Mouse (Mus musculus) liver, embryonic 14.5 days (tissue): ENCODE measurements around the gene Sptbn1. TPM values are rescaled to one million over a fixed set of nuclear protein-coding genes. Genes with fewer than 3 reads are reported as not detected.

Source experiments
- ATAC-seq: fragments of 200-750 bp; cut with Nextera tagmentation; 2 replicates; pipeline ENCODE4 v1.8.0; 2017; ENCODE audit warnings: moderate number of reproducible peaks, mild to moderate bottlenecking, moderate library complexity; ENCODE audit not compliant: insufficient read depth
- DNase-seq, 3 experiments: peaks; one replicate each; pipeline ENCODE4 v3.0.0-alpha.2; 2012 to 2013; ENCODE audit warnings: low read depth in 3 of 3, low spot score in 3 of 3
- H3K27ac ChIP-seq: fragments of 300-500 bp; sonication (generic); 2 replicates; pipeline ENCODE4 v1.5.1; 2014; ENCODE audit warnings: moderate library complexity, mild to moderate bottlenecking, control low read depth, inconsistent platforms
- H3K27me3 ChIP-seq: fragments of 300-500 bp; sonication (generic); 2 replicates; pipeline ENCODE4 v1.6.1; 2014; ENCODE audit warnings: mild to moderate bottlenecking, low read length, moderate library complexity; ENCODE audit not compliant: control insufficient read depth, insufficient read depth
- H3K36me3 ChIP-seq: fragments of 300-500 bp; sonication (generic); replicated peaks from 2 replicates; pipeline ENCODE4 v1.6.1; 2014; ENCODE audit warnings: low read depth; ENCODE audit not compliant: control insufficient read depth, insufficient read depth
- H3K4me1 ChIP-seq, 2 experiments: fragments of 200-500 bp in 1 of 2; fragments of 300-500 bp in 1 of 2; sonication (generic) in 1 of 2; replicated peaks; 2 replicates each; pipeline ENCODE4 v1.6.1; 2012 to 2014; ENCODE audit warnings: antibody characterized with exemption in 1 of 2, inconsistent platforms in 1 of 2, low read length in 1 of 2; ENCODE audit not compliant: control insufficient read depth in 2 of 2, insufficient read depth in 2 of 2
- H3K4me2 ChIP-seq: fragments of 300-500 bp; sonication (generic); 2 replicates; pipeline ENCODE4 v1.6.1; 2014; ENCODE audit warnings: low read depth, mild to moderate bottlenecking, control low read depth, moderate library complexity
- H3K4me3 ChIP-seq, 2 experiments: fragments of 200-500 bp in 1 of 2; fragments of 300-500 bp in 1 of 2; sonication (generic) in 1 of 2; 2 replicates each; pipeline ENCODE4 v1.5.1; 2012 to 2014; ENCODE audit warnings: low read depth in 2 of 2, low read length in 2 of 2, mild to moderate bottlenecking in 2 of 2, control low read depth in 1 of 2, inconsistent platforms in 1 of 2, moderate library complexity in 1 of 2; ENCODE audit not compliant: insufficient read depth in 1 of 2
- H3K9ac ChIP-seq: fragments of 300-500 bp; sonication (generic); replicated peaks from 2 replicates; pipeline ENCODE4 v1.6.1; 2014; ENCODE audit warnings: mild to moderate bottlenecking, control low read depth, moderate library complexity
- H3K9me3 ChIP-seq: fragments of 300-500 bp; sonication (generic); 2 replicates; pipeline ENCODE4 v1.6.1; 2016; ENCODE audit warnings: low read length, mixed read lengths; ENCODE audit not compliant: control insufficient read depth
- CTCF ChIP-seq: IDR thresholded peaks from 2 replicates; pipeline ENCODE4 v1.5.1; 2016; ENCODE audit warnings: antibody characterized with exemption, low read depth, control low read depth
- EP300 ChIP-seq: IDR thresholded peaks from 2 replicates; pipeline ENCODE4 v1.6.1; 2016; ENCODE audit warnings: antibody characterized with exemption, low read depth
- WGBS: fragments of 180-500 bp; shearing (Covaris S2); extraction: QIAGEN DNeasy Blood & Tissue Kit; methylation state at CpG from one replicate; pipeline ENCODE4 v1.1.7; 2014; ENCODE audit not compliant: insufficient replicate concordance; 5-methylcytosine and 5-hydroxymethylcytosine counted together
- polyA plus RNA-seq, 2 experiments: library from polyadenylated mRNA; depleted of rRNA in 1 of 2; stranded (reverse) in 1 of 2; unstranded in 1 of 2; fragments of >200 nt; fragmentation: Nextera tagmentation in 1 of 2; extraction: Ambion mirVana in 1 of 2; gene quantifications; 2 replicates each; pipeline versions ENCODE4 v1.2.1 to v1.2.3; 2012 to 2014

The Sptbn1 gene
- polyA plus RNA-seq, 2 experiments = 9.6 to 14.4 TPM

DNA sequence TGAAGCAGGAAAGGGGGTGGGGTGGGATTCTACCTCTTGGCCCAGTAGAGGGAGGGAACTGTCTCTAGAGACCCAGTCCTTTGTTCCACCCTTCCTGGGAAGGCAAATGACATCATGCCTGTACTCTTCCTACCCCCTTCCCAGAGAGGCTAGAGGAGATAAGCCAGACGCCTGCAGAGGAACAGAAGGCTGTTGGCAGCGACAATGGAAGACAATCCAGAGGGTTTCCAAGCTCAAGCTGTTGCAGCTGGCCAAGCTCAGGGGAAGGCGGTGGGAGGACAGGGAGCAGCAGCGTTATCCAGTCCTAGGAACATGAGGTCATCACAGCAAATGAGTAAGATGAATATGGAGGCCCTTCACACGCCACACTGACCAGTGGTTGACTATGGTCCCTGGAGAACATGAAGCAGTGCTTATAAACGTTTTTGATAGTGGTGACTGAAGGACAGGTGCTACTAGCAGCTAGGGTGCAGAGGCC is 106.8 kb downstream of the Sptbn1 start:
- Histone ChIP-seq H3K27me3 (no peaks in the 10 kb centered on the region; the same call in 1 of the 2 replicates), H3K4me2 (peak overlapping the region; percentile 50), H3K4me1 (peaks cover 60 to 66% of the 10 kb centered on the region in 2 experiments), H3K9ac (peak overlapping the region; percentile 47), H3K36me3 (no peaks in the 10 kb centered on the region), H3K27ac (peak overlapping the region; percentile 59), H3K9me3 (no peaks in the 10 kb centered on the region), H3K4me3 (no peak overlapping the region)
- peak; percentile 44 for ATAC-seq
- 41% methylated on average over 6 of the region's 6 CpGs for WGBS
- TF ChIP-seq CTCF (no peak), EP300 (no peak)
- no peak for DNase-seq

DNA sequence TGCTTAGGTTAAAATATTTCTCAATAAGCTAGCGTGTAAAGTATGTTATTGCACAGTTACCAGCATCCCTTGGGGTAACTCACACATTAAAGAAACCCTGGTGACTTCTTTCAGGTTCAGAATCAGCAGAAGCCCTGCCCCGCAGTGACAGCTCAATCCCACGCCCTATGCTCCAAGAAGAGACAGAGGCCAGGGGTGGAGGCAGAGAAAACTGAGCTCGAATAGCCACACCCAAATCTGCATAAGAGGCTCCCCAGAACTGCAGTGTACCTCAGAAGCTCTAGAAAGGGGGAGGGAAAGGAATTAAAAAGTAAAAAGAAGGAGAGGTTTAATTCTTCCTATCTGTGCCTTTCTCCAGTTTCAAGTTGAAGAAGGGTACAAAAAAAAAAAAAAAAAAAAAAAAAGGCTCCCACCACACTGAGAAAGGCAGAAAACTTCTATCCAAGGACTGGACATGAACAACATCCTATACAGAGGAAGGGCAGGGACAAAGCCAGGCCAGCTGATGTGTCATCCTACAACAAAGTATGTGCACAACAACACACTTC is 107.3 kb downstream of the Sptbn1 start:
- peak overlapping the region; percentile 59 for H3K27ac ChIP-seq
- no peaks in the 10 kb centered on the region for H3K36me3 ChIP-seq
- peaks cover 55 to 61% of the 10 kb centered on the region in 2 experiments for H3K4me1 ChIP-seq
- DNase-seq = peak; percentile 56 to 68 (median 56)
- no peaks in the 10 kb centered on the region; the same call in 1 of the 2 replicates for H3K27me3 ChIP-seq
- WGBS = 16% methylated on average over 4 of the region's 4 CpGs
- peak overlapping the region; percentile 47 for H3K9ac ChIP-seq
- peak overlapping the region; percentile 50 for H3K4me2 ChIP-seq
- H3K9me3 ChIP-seq = no peaks in the 10 kb centered on the region
- peak; percentile 79 for ATAC-seq
- H3K4me3 ChIP-seq = no peak overlapping the region
- TF ChIP-seq EP300 (0 out of 2 replicates have a peak, but pooled peaks have one; percentile 9), CTCF (no peak)

DNA sequence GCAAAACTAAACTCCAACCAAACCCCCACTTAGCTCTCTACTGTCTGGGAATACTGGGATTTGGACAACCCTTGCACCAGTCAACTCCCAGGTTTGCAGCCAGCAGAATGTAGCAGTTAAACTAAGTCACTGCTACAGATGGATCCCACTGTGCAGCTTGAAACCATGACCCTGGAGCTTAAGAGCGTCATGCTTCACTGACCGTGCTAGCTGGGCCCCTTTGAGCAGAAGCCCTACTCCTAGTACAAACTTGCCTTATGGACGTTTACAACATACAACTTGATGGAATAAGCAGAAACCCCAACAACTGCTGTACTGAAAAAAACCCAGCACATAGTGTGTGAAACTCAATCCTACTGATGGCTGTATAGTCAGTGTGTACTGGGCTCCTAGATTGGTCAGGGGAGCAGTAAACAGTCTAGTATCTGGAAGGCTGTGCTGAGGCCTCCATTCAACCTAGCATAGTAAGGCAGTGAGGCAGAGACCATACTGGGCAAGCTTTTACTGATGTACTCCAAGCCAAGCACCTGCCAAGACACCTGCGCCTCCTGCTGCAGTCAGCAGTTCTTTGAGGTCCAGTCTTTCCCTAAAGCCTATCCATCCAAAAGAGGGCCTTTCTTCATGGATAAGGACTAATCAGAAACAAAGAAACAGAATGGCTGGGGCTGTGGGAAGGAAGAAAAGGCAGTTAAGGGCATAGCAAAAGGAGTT is 108.3 kb downstream of the Sptbn1 start:
- H3K27ac ChIP-seq = peak overlapping the region; percentile 46
- no peaks in the 10 kb centered on the region for H3K36me3 ChIP-seq
- 82% methylated on average over 4 of the region's 4 CpGs for WGBS
- no peak overlapping the region for H3K4me2 ChIP-seq
- no peaks in the 10 kb centered on the region for H3K9me3 ChIP-seq
- no peak for TF ChIP-seq CTCF
- TF ChIP-seq EP300 = no peak
- H3K4me1 ChIP-seq = peaks cover 47 to 57% of the 10 kb centered on the region in 2 experiments
- no peak overlapping the region for H3K4me3 ChIP-seq
- DNase-seq (no peak), ATAC-seq (no peak)
- H3K9ac ChIP-seq = no peak overlapping the region; the same call in 1 of the 2 replicates
- no peaks in the 10 kb centered on the region; the same call in 1 of the 2 replicates for H3K27me3 ChIP-seq

DNA sequence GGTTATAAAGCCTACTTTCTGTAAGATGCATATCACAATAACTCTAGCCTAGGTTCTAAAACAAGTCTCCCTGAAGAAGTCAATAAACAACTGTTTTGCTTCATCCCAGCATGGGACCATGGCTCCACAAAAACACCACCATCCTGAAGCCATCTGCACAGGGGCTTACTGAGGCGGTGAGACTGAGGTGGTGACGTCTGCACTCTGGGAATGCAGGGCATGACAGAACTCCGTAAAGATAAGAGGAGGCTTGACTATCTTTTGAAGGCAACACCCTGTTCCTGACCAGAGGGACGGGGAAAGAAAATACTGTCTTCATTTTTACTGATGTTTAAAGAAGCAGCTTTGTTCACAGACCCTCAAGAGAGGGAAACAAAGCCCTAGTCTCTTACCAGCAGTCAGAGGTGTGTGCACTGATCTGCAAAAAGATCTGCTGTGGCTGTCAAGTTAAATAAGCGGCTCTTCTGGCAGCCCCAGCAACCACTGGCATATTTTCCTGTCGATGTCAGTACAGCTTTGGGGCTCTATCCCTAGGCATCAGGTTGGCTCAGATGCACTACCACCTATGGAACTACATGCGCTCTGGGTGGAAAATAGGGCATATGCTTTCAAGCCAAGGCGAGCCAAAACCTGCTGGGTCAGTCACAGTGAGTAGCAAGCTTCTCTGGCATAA is 109.8 kb downstream of the Sptbn1 start:
- Histone ChIP-seq H3K9me3 (no peaks in the 10 kb centered on the region), H3K36me3 (no peaks in the 10 kb centered on the region), H3K4me1 (peaks cover 46 to 52% of the 10 kb centered on the region in 2 experiments), H3K27me3 (no peaks in the 10 kb centered on the region; the same call in 1 of the 2 replicates), H3K27ac (peak overlapping the region; percentile 84), H3K4me2 (peak overlapping the region; percentile 77), H3K9ac (peak overlapping the region; percentile 59), H3K4me3 (peak overlapping the region in 1 of 2 experiments; percentile 30; a peak in 3 of 4 replicates)
- DNase-seq (peak; percentile 49 to 61 (median 56)), ATAC-seq (peak; percentile 89)
- WGBS = 22% methylated on average over 8 of the region's 8 CpGs
- TF ChIP-seq EP300 = peak; percentile 80
- TF ChIP-seq CTCF = no peak

DNA sequence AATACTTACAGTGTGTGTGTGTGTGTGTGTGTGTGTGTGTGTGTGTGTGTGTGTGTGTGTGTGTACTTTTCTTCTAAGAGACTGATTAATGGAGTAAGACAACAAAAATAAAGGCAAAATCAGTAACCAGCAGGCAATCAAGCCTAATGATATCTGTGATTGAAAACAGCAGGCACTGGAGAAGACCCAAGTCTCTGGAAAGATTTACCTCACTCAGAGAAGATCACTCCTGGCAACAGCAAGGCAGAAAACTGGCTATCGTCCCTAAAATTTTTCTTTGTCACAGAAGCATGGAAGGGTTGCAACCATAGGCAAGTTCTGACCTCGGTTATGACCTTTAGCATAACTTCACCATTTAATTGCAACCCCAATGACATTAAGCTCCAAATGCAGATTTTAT is 112.1 kb downstream of the Sptbn1 start:
- H3K9ac ChIP-seq = no peak overlapping the region
- no peaks in the 10 kb centered on the region for H3K9me3 ChIP-seq
- 64% methylated on average over 2 of the region's 2 CpGs for WGBS
- no peak overlapping the region for H3K4me2 ChIP-seq
- H3K4me3 ChIP-seq = no peak overlapping the region
- H3K36me3 ChIP-seq = no peaks in the 10 kb centered on the region
- no peaks in the 10 kb centered on the region; the same call in 1 of the 2 replicates for H3K27me3 ChIP-seq
- H3K27ac ChIP-seq = no peak overlapping the region
- TF ChIP-seq CTCF (no peak), EP300 (no peak)
- DNase-seq = no peak
- H3K4me1 ChIP-seq = peaks cover 36 to 40% of the 10 kb centered on the region in 2 experiments
- no peak for ATAC-seq
